Mouse (Mus musculus) brain, embryonic 14.5 days (tissue): ENCODE data around the gene Gm21973.

Experiments
- CTCF ChIP-seq: fragments of 200-500 bp; IDR thresholded peaks from 2 replicates; pipeline ENCODE4 v1.5.1; 2012; ENCODE audit warnings: inconsistent platforms, mild to moderate bottlenecking, moderate library complexity, borderline replicate concordance; ENCODE audit not compliant: insufficient read depth, insufficient read length; ENCODE audit errors: extremely low read depth
- POLR2A ChIP-seq: fragments of 200-500 bp; IDR thresholded peaks from 2 replicates; pipeline ENCODE4 v1.6.1; 2012; ENCODE audit warnings: mild to moderate bottlenecking, inconsistent platforms, borderline replicate concordance; ENCODE audit not compliant: poor library complexity, insufficient read depth, insufficient read length, severe bottlenecking; ENCODE audit errors: extremely low read depth

DNA sequence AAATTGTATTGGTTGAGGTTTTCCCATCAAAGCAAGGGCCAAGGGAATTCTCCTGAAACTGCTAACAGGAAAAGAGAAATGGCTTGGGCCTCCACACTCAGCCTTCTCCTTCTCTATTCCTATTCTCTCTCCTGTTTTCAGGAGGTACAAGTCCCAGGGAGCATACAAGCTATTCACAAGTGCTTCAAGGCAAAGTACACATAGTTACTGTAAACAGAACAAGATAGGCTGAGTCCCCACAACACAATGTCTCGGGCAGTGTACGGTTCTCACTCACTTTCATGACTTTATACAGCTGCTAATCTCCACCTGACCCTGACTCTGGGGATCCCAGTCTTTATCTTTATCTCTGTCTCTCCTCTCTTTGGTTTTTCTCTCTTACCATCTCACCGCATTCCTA lies 50.2 kb downstream of the Gm21973 start:
- TF ChIP-seq POLR2A, result no peak
- TF ChIP-seq CTCF, result no peak
